18 mouse cellular contexts compared by ENCODE assay signal in the genomic region with DNA sequence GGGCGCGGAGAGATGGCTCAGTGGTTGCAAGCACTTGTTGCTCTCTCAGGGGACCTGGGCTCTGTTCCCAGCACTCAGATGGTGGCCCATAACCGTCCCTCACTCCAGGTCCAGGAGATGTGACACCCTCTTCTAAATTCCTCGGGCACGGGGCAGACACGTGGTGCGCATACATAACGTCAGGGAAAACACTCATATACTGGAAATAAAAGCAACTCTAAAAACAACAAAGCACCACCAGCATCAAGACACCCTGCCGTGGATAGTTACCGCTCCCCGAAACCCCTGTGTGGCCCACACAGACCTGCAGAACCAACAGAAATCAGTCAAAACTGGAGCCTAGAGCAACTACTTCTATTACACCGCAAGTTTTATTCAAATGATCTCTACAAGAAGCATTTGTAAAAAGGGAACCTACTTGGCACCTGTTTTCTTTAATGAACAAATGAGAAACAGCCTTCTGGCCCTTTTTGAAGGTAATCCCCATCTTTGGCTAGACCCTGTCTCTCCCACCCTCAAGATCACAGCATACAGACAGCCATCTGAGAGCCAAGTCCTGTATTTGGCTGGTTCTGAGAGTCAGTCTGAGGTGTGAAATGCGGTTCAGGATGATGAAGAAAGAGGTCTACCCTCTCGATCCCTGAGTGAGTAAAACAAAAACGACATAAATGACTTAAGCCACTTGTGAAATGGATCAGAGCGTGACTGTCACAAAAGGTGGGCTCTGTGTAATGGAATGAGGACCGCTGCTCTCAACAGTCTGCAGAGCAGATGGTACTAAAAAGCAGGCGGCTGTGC.
"Had no signal": no experiment of that assay in that cellular context is flagged by ENCODE, and none has a peak within 500 bp of the region (broad histone marks: within the 10 kb centered on the region; RNA-seq: fewer than 3 reads in every experiment).

No protein-coding gene starts in this region.

- H3K9ac ChIP-seq: kidney, embryonic 15.5 days; limb, embryonic 13.5 days; liver, embryonic 12.5 days; liver, embryonic 15.5 days; lung, embryonic 15.5 days had no signal

- H3K27me3 ChIP-seq: kidney, embryonic 15.5 days; limb, embryonic 13.5 days; liver, embryonic 12.5 days; liver, embryonic 15.5 days; lung, embryonic 15.5 days had no signal

- H3K4me2 ChIP-seq: kidney, embryonic 15.5 days; limb, embryonic 13.5 days; liver, embryonic 12.5 days; liver, embryonic 15.5 days; lung, embryonic 15.5 days; midbrain, embryonic 11.5 days had no signal

- H3K27ac ChIP-seq: kidney, embryonic 15.5 days; limb, embryonic 10.5 days; limb, embryonic 13.5 days; liver, embryonic 12.5 days; liver, embryonic 15.5 days; lung, embryonic 15.5 days had no signal

- DNase-seq: kidney, postnatal 10 days; kidney, postnatal 4 days; liver; lung, adult 18-20 months; lung, postnatal 10 days; lung, postnatal 36 days; midbrain, embryonic 14.5 days; right cerebral cortex, postnatal 4 days; spleen, adult 18-20 months; thymus, adult 18-20 months; thymus, postnatal 36 days had no signal

- H3K4me3 ChIP-seq: kidney, embryonic 15.5 days; limb, embryonic 10.5 days; limb, embryonic 13.5 days; liver, embryonic 12.5 days; liver, embryonic 15.5 days; lung, embryonic 15.5 days had no signal

- H3K9me3 ChIP-seq: kidney, embryonic 15.5 days; limb, embryonic 10.5 days; limb, embryonic 13.5 days; liver, embryonic 12.5 days; liver, embryonic 15.5 days; lung, embryonic 15.5 days had no signal

- H3K36me3 ChIP-seq: kidney, embryonic 15.5 days; limb, embryonic 13.5 days; liver, embryonic 12.5 days; liver, embryonic 15.5 days; lung, embryonic 15.5 days had no signal
